ENCODE assay signal across 32 mouse cellular contexts in genomic region chr14:55197121-55197520, GRCm38 (mm10). TPM values are rescaled to one million over a fixed set of nuclear protein-coding genes. Genes with fewer than 3 reads are reported as not detected.
DNase-seq lines count a peak whose midpoint lies in the region; ATAC-seq lines count a peak whose summit lies in the region.
"Had no signal": no experiment of that assay in that cellular context is flagged by ENCODE, and none has a peak within 500 bp of the region (broad histone marks: within the 10 kb centered on the region; RNA-seq: fewer than 3 reads in every experiment).

No protein-coding gene starts in this region.

- no peaks in the 10 kb centered on the region for H3K27me3 ChIP-seq in kidney, embryonic 14.5 days (ENCODE audit: control insufficient read depth, insufficient read depth, low read length)
- H3K27me3 ChIP-seq in forebrain, embryonic 11.5 days (ENCODE audit: control insufficient read depth, insufficient read depth, low read length), result no peaks in the 10 kb centered on the region
- H3K27me3 ChIP-seq: embryonic facial prominence, embryonic 13.5 days; forebrain, embryonic 13.5 days; hindbrain, embryonic 13.5 days had no signal

- H3K4me2 ChIP-seq in kidney, embryonic 14.5 days (replicated peaks; ENCODE audit: low read depth, low read length), result no peak overlapping the region
- no peak overlapping the region for H3K4me2 ChIP-seq in forebrain, embryonic 11.5 days (ENCODE audit: low read depth, low read length, severe bottlenecking)
- H3K4me2 ChIP-seq: embryonic facial prominence, embryonic 13.5 days; forebrain, embryonic 13.5 days; heart, embryonic 11.5 days; hindbrain, embryonic 13.5 days had no signal

- no peak overlapping the region for H3K4me3 ChIP-seq in kidney, embryonic 14.5 days (ENCODE audit: low read length)
- H3K4me3 ChIP-seq in forebrain, embryonic 11.5 days (ENCODE audit: low read depth, low read length), result no peak overlapping the region
- H3K4me3 ChIP-seq: embryonic facial prominence, embryonic 10.5 days; embryonic facial prominence, embryonic 13.5 days; erythroblast, embryonic 14.5 days; forebrain, embryonic 13.5 days; gastrocnemius, adult 2 months; heart, adult 2 months; hindbrain, embryonic 10.5 days; hindbrain, embryonic 13.5 days had no signal

- no peaks in the 10 kb centered on the region for H3K9me3 ChIP-seq in kidney, embryonic 14.5 days (ENCODE audit: control insufficient read depth, low read length)
- H3K9me3 ChIP-seq in forebrain, embryonic 11.5 days (ENCODE audit: control insufficient read depth, low read length), result no peaks in the 10 kb centered on the region
- H3K9me3 ChIP-seq: embryonic facial prominence, embryonic 10.5 days; embryonic facial prominence, embryonic 13.5 days; forebrain, embryonic 13.5 days; hindbrain, embryonic 10.5 days; hindbrain, embryonic 13.5 days had no signal

- H3K27ac ChIP-seq in kidney, embryonic 14.5 days (ENCODE audit: low read depth, low read length), result no peak overlapping the region
- no peak overlapping the region for H3K27ac ChIP-seq in forebrain, embryonic 11.5 days (ENCODE audit: low read depth, low read length)
- H3K27ac ChIP-seq: embryonic facial prominence, embryonic 10.5 days; embryonic facial prominence, embryonic 13.5 days; forebrain, embryonic 13.5 days; gastrocnemius, adult 2 months; heart, adult 2 months; hindbrain, embryonic 10.5 days; hindbrain, embryonic 13.5 days had no signal

- H3K4me1 ChIP-seq in kidney, embryonic 14.5 days (ENCODE audit: control insufficient read depth, insufficient read depth, low read length), result peaks cover 7% of the 10 kb centered on the region; the same call in 1 of the 2 replicates
- no peaks in the 10 kb centered on the region for H3K4me1 ChIP-seq in forebrain, embryonic 11.5 days (replicated peaks; ENCODE audit: control insufficient read depth, insufficient read depth, low read length)
- H3K4me1 ChIP-seq: forebrain, embryonic 13.5 days had no signal

- no peak overlapping the region for H3K9ac ChIP-seq in kidney, embryonic 14.5 days (ENCODE audit: low read depth, low read length)
- no peak overlapping the region for H3K9ac ChIP-seq in forebrain, embryonic 11.5 days (ENCODE audit: low read length)
- H3K9ac ChIP-seq: embryonic facial prominence, embryonic 13.5 days; forebrain, embryonic 13.5 days; forebrain, postnatal 0 days; hindbrain, embryonic 13.5 days had no signal

- DNase-seq in thymus, postnatal 14 days, result peak; percentile 18
- DNase-seq in thymus, postnatal 10 days (ENCODE audit: low spot score in 2 of 2), result no peak
- peak; percentile 53 for DNase-seq in 416B (ENCODE audit: low read depth)
- DNase-seq in induced T-regulatory cell, adult 2 months (ENCODE audit: low read depth), result peak; percentile 16
- no peak for DNase-seq in forebrain, embryonic 11.5 days (ENCODE audit: low spot score)
- DNase-seq: adrenal gland, postnatal 10 days; adrenal gland, postnatal 36 days; cerebellum, adult 18-20 months; cerebellum, adult 9-10 months; cerebellum, postnatal 14 days; embryo, embryonic 11 days; forebrain, postnatal 0 days; gastrocnemius, adult 2 months; gastrocnemius, postnatal 14 days; heart, adult 2 months had no signal

- no peaks in the 10 kb centered on the region for H3K36me3 ChIP-seq in kidney, embryonic 14.5 days (ENCODE audit: control insufficient read depth, insufficient read depth, low read length)
- no peaks in the 10 kb centered on the region for H3K36me3 ChIP-seq in forebrain, embryonic 11.5 days (ENCODE audit: control insufficient read depth, insufficient read depth, low read length)
- H3K36me3 ChIP-seq: embryonic facial prominence, embryonic 10.5 days; embryonic facial prominence, embryonic 13.5 days; hindbrain, embryonic 10.5 days; hindbrain, embryonic 13.5 days had no signal

- 66% methylated on average over 2 of the region's 2 CpGs for WGBS in kidney, embryonic 14.5 days
- 69% methylated on average over 2 of the region's 2 CpGs for WGBS in forebrain, embryonic 11.5 days

- peak; percentile 75 for ATAC-seq in common myeloid progenitor, adult 5-6 weeks (replicated peaks; ENCODE audit: low read depth, poor library complexity, severe bottlenecking)
- no peak for ATAC-seq in kidney, embryonic 14.5 days (ENCODE audit: low FRiP score, low TSS enrichment)
- no peak for ATAC-seq in forebrain, embryonic 11.5 days (replicated peaks; ENCODE audit: low FRiP score)
- ATAC-seq: activated CD4-positive, CD25-positive, alpha-beta regulatory T cell, adult 4 months; forebrain, embryonic 13.5 days; forebrain, postnatal 0 days; hindbrain, embryonic 16.5 days; inflammation-experienced regulatory T-cells, adult 6 months; intestine, postnatal 0 days had no signal

RNA-seq across cellular contexts. Expression of gene Dhrs2, which starts 24.7 kb away (rescaled TPM):
- not detected in 2 replicates for total RNA-seq in common myeloid progenitor, adult 5-6 weeks (2017)
- 0.22 TPM in 1 of 2 replicates, not detected in the other for polyA plus RNA-seq in kidney, embryonic 14.5 days (2014; fragmentation: Nextera tagmentation; extraction: Ambion mirVana)
- polyA plus RNA-seq in forebrain, embryonic 11.5 days (2014; fragmentation: Nextera tagmentation; extraction: Ambion mirVana), result not detected in 2 replicates
- total RNA-seq: adrenal gland, postnatal 36 days; ES-E14; gastrocnemius, adult 2 months; heart, adult 2 months; heart, postnatal 25 days had no signal
- polyA plus RNA-seq: activated CD4-positive, CD25-positive, alpha-beta regulatory T cell, adult 4 months; embryonic facial prominence, embryonic 10.5 days; erythroblast, embryonic 14.5 days; forebrain, embryonic 13.5 days; heart, embryonic 11.5 days; heart, embryonic 14.5 days; heart, postnatal 0 days; hindbrain, embryonic 10.5 days; inflammation-experienced regulatory T-cells, adult 6 months had no signal

Comparison
In these comparisons a context has a peak if more than half of its experiments do, and no peak if none do; other contexts are left out.
1. DNase-seq: peak in thymus, postnatal 14 days (single experiment), 416B (single experiment) and induced T-regulatory cell, adult 2 months (single experiment); none in thymus, postnatal 10 days (0 of 2) and forebrain, embryonic 11.5 days (single experiment).